Mouse (Mus musculus) limb, embryonic 14.5 days (tissue): ENCODE data around the gene Fam193b. TPM values are rescaled to one million over a fixed set of nuclear protein-coding genes. Genes with fewer than 3 reads are reported as not detected.

Source experiments
- ATAC-seq: fragments of 200-750 bp; cut with Nextera tagmentation; 2 replicates; pipeline ENCODE4 v1.8.0; 2017; ENCODE audit warnings: low read depth, moderate number of reproducible peaks, moderate TSS enrichment; ENCODE audit not compliant: low FRiP score
- DNase-seq: peaks from one replicate; pipeline ENCODE4 v3.0.0-alpha.2; 2015; ENCODE audit warnings: low spot score
- H3K27ac ChIP-seq: fragments of 300-500 bp; sonication (generic); replicated peaks from 2 replicates; pipeline ENCODE4 v1.5.1; 2014; ENCODE audit warnings: low read depth, mild to moderate bottlenecking, low read length, moderate library complexity, mixed read lengths
- H3K27me3 ChIP-seq: fragments of 300-500 bp; sonication (generic); 2 replicates; pipeline ENCODE4 v1.6.1; 2014; ENCODE audit warnings: low read length, mixed read lengths; ENCODE audit not compliant: control insufficient read depth, insufficient read depth
- H3K36me3 ChIP-seq: fragments of 300-500 bp; sonication (generic); 2 replicates; pipeline ENCODE4 v1.6.1; 2014; ENCODE audit warnings: mild to moderate bottlenecking, low read length, moderate library complexity, mixed read lengths; ENCODE audit not compliant: control insufficient read depth, insufficient read depth
- H3K4me1 ChIP-seq: fragments of 300-500 bp; sonication (generic); 2 replicates; pipeline ENCODE4 v1.6.1; 2014; ENCODE audit warnings: antibody characterized with exemption, low read length, mixed read lengths; ENCODE audit not compliant: control insufficient read depth, insufficient read depth
- H3K4me2 ChIP-seq: fragments of 300-500 bp; sonication (generic); replicated peaks from 2 replicates; pipeline ENCODE4 v1.6.1; 2014; ENCODE audit warnings: low read depth, mild to moderate bottlenecking, low read length, moderate library complexity; ENCODE audit not compliant: severe bottlenecking
- H3K4me3 ChIP-seq: fragments of 300-500 bp; sonication (generic); replicated peaks from 2 replicates; pipeline ENCODE4 v1.5.1; 2014; ENCODE audit warnings: low read length
- H3K9ac ChIP-seq: fragments of 300-500 bp; sonication (generic); 2 replicates; pipeline ENCODE4 v1.6.1; 2014; ENCODE audit warnings: mild to moderate bottlenecking, low read depth, low read length, moderate library complexity; ENCODE audit not compliant: severe bottlenecking
- H3K9me3 ChIP-seq: fragments of 300-500 bp; sonication (generic); 2 replicates; pipeline ENCODE4 v1.6.1; 2016; ENCODE audit warnings: low read length; ENCODE audit not compliant: control insufficient read depth
- POLR2A ChIP-seq: fragments of 200-500 bp; IDR thresholded peaks from 2 replicates; pipeline ENCODE4 v1.8.0; 2012; ENCODE audit warnings: inconsistent platforms, mild to moderate bottlenecking, moderate library complexity, borderline replicate concordance; ENCODE audit not compliant: insufficient read depth, insufficient read length; ENCODE audit errors: extremely low read depth
- WGBS: fragments of 180-500 bp; shearing (Covaris S2); extraction: QIAGEN DNeasy Blood & Tissue Kit; methylation state at CpG from one replicate; pipeline ENCODE4 v1.1.7; 2014; 5-methylcytosine and 5-hydroxymethylcytosine counted together
- polyA plus RNA-seq, 2 experiments: library from polyadenylated mRNA; depleted of rRNA in 1 of 2; stranded (reverse) in 1 of 2; unstranded in 1 of 2; fragments of >200 nt; fragmentation: Nextera tagmentation in 1 of 2; extraction: Ambion mirVana in 1 of 2; gene quantifications; 2 replicates each; pipeline versions ENCODE4 v1.2.1 to v1.2.3; 2012 to 2014

Fam193b gene
- polyA plus RNA-seq, 2 experiments, result 35.9 to 140 TPM

GRCm38 (mm10) chr13:55512379-55513031, 58.4 kb downstream of the Fam193b start:
- TF ChIP-seq POLR2A, result no peak
- peak overlapping the region; percentile 88 for H3K4me3 ChIP-seq
- peak overlapping the region; percentile 88 for H3K4me2 ChIP-seq
- ATAC-seq, result peak; percentile 51; the same call in 1 of the 2 replicates
- H3K9me3 ChIP-seq, result no peaks in the 10 kb centered on the region
- H3K27me3 ChIP-seq, result no peaks in the 10 kb centered on the region
- peak overlapping the region; percentile 79 for H3K27ac ChIP-seq
- peaks cover 29% of the 10 kb centered on the region for H3K36me3 ChIP-seq
- DNase-seq, result peak; percentile 68
- peaks cover 24% of the 10 kb centered on the region for H3K4me1 ChIP-seq
- H3K9ac ChIP-seq, result peak overlapping the region; percentile 87
- 2% methylated on average over 25 of the region's 25 CpGs for WGBS

- Histone ChIP-seq H3K36me3 (peaks cover 39% of the 10 kb centered on the region), H3K9ac (0 out of 2 replicates have a peak overlapping the region, but pooled peaks have one; percentile 34), H3K27ac (peak overlapping the region; percentile 82), H3K4me2 (peak overlapping the region; percentile 88), H3K4me1 (peaks cover 24% of the 10 kb centered on the region), H3K27me3 (no peaks in the 10 kb centered on the region), H3K4me3 (peak overlapping the region; percentile 88), H3K9me3 (no peaks in the 10 kb centered on the region)
- DNase-seq (no peak), ATAC-seq (no peak)
- WGBS, result 24% methylated on average over 5 of the region's 5 CpGs
- TF ChIP-seq POLR2A, result no peak
Measured at GRCm38 (mm10) chr13:55511492-55511861, 59.4 kb downstream of the Fam193b start.

- Histone ChIP-seq H3K36me3 (peaks cover 45% of the 10 kb centered on the region), H3K4me1 (peaks cover 24% of the 10 kb centered on the region), H3K9ac (peak overlapping the region; percentile 34; the same call in 1 of the 2 replicates), H3K4me2 (peak overlapping the region; percentile 88), H3K27ac (peak overlapping the region; percentile 82), H3K27me3 (no peaks in the 10 kb centered on the region), H3K9me3 (no peaks in the 10 kb centered on the region), H3K4me3 (peak overlapping the region; percentile 88)
- DNase-seq (peak; percentile 91), ATAC-seq (peak; percentile 77)
- TF ChIP-seq POLR2A, result no peak
- 11% methylated on average over 6 of the region's 6 CpGs for WGBS
Measured at GRCm38 (mm10) chr13:55510668-55511491, 60.0 kb downstream of the Fam193b start.

GRCm38 (mm10) chr13:55510332-55510667, 60.6 kb downstream of the Fam193b start:
- Histone ChIP-seq H3K4me2 (peak overlapping the region; percentile 88), H3K27ac (peak overlapping the region; percentile 26; the same call in 1 of the 2 replicates), H3K9ac (no peak overlapping the region), H3K9me3 (no peaks in the 10 kb centered on the region), H3K4me3 (peak overlapping the region; percentile 88), H3K4me1 (peaks cover 24% of the 10 kb centered on the region), H3K27me3 (no peaks in the 10 kb centered on the region), H3K36me3 (peaks cover 51% of the 10 kb centered on the region)
- ATAC-seq (peak; percentile 17), DNase-seq (no peak)
- 34% methylated on average over 3 of the region's 3 CpGs for WGBS
- TF ChIP-seq POLR2A, result no peak

- WGBS, result 93% methylated on average over 10 of the region's 10 CpGs
- Histone ChIP-seq H3K27me3 (no peaks in the 10 kb centered on the region), H3K4me3 (no peak overlapping the region), H3K4me1 (peaks cover 23% of the 10 kb centered on the region), H3K9me3 (no peaks in the 10 kb centered on the region), H3K27ac (no peak overlapping the region), H3K9ac (no peak overlapping the region), H3K4me2 (no peak overlapping the region), H3K36me3 (peaks cover 68% of the 10 kb centered on the region)
- no peak for DNase-seq
- ATAC-seq, result no peak
- TF ChIP-seq POLR2A, result no peak
Measured at GRCm38 (mm10) chr13:55508531-55508930, 62.4 kb downstream of the Fam193b start.
